Mouse (Mus musculus) left cerebral cortex, adult 11 months (tissue): Measurements from ENCODE around the gene Pgrmc2.

ENCODE experiments used
- DNase-seq: peaks from one replicate; pipeline ENCODE4 v3.0.0; 2022; ENCODE audit warnings: low spot score

Pgrmc2 gene

DNA sequence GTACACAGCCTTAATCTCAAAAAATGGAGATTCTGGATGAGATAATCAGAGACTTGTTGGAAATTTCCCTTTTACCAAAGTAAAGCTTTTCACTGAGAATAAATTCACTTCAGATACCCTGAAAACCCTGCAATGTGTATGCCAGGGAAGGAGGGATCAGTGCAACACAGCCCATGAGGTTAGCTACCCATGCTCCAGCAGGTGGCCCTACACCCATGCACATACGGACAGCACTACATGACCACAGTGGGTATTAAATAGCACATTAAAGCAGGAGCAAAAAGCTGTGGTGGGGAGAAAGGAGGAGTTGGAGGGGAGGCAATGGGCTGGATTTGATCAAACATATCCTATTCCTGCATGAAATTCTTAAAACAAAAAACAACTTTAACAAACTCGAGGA lies 12.3 kb downstream of the Pgrmc2 start:
- no peak for DNase-seq

DNA sequence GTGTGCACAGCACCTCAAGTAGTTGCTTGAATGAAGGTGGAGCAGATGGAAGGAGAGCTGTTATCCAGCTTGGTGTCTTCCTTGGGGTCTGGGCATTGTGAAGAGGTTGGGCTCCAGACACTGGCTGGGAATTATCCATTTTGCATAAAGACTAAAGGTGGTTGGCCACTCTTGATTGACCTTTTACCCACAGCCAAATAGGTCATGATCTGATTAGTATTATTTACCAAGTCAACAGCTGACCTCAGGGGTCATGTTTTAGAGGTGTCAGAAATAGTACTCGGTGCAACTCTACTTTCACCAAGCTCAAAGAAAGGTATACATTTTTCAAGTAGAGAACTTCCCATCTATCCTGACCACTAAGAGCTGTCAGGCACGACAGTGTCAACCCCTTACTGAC lies 17.5 kb downstream of the Pgrmc2 start:
- no peak for DNase-seq

DNA sequence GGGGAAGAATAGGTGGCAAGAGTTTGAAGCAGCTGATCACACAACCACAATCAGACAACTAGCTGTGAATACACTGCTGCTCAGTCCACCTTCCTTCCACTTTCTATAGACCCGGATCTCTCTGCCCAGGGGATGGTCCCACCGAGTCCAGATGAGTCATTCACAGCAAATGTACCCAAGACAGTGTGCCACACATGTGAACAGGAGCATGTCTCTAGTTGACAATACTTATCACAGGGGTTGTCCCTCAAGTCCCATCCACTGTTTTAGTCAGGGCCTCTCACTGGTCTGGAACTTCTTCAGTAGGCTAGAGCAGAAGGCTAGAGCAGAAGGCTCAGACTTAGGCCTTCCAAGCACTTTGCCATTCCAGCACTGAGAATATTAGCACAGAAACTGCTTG lies 20.1 kb downstream of the Pgrmc2 start:
- DNase-seq, result no peak

DNA sequence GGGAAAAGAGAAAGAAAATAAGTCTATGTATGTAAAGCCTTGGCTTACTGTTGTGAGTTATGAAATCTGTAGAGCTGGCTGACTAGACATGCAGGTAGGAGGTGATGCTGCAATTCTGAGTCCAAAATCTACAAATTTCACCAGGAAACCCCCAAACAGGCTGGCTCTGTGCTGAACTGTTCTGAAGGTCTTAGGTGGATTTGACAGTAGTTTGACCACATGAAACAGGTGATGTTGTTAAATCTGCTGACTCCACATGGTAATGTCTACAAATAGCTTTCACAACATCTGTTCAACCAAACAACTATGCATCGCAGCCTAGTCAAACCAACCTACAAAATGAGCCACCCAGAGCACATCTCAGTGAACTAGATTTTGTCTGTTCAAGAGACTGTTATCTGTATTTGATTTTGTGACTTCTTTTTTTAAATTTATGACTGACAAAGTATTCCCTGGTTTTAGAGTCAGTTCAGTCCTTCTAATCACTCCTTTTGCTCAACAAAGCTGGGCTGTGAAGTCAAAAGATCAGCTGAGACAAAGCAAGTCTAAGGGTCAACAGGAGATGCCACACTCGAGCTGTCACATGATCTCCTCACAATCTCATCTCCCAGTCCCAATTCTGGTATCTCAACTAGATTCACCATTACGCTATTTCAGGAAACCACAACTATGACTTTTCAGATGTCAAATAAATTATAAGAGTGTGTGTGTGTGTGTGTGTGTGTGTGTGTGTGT lies 20.8 kb downstream of the Pgrmc2 start:
- DNase-seq, result no peak

DNA sequence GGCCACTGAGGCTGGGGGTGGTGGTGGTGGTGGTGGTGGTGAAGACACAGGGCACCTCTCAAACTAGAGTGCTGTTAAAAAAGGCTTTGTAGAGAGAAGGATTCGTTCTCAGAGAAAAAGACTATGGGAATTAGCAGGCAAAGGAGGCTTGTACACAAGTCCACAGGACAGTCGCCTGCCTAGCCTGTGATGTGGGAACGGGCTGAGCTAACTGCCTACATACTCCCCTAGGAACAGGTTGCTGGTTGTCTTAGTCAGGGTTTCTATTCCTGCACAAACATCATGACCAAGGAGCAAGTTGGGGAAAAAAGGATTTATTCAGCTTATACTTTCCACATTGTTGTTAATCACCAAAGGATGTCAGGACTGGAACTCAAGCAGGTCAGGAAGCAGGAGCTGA lies 23.6 kb downstream of the Pgrmc2 start:
- DNase-seq, result no peak

DNA sequence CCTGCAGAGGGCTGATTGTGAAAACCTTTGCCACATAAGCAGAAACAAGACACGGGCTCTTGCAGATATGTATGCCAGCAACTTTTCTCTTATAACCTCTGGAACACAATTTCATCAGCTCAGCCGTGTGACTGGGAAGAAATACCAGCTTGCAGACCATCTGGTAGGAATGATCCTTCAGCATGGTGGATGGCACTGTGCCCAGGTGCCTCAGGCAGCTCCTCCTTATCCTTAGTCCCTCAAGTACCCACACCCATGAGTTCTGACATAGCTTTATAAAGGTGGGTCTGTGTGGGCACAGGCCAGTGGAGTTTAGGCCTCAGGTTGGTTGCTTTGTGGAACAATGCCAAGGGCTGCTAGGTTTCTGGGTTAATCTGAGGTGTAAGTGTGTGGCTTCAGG lies 24.5 kb downstream of the Pgrmc2 start:
- peak; percentile 50 for DNase-seq

DNA sequence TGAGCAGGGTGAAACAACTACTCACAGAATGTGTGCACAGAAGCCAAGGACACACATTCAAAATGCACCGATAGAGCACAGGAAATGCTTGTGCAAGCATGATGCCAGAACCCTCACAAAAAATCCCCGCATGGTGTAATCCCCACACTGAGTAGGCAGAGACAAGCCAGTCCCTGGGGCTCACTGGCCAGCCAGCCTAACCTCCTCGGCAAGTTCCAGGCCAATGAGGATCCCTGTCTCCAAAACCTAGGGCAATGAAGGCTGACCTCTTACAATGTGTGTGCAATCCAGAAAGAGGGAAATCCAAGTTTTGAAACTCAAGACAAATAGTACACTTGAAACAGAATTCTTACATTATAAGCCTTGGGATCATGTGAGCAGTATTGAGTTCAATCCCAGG lies 29.5 kb downstream of the Pgrmc2 start:
- DNase-seq, result no peak

DNA sequence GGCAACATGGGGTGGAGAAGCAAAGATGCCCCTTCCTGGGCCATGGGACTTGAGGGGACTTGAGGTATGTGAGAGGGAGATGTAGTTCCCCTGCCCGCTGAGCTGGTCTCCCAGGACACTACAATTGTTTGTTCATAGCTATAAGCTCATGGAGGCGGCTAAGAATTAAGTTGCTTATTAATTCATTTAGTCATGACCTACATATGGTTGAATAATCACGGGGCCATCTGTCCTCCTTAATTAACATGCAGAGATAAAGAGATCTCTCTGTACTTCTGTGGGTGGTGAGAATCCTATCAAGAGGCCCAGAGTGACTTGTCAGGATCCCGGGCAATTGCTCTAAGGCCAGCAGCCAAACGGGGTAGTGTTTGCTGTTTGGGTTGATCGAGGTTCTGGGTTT lies 35.0 kb downstream of the Pgrmc2 start:
- no peak for DNase-seq

DNA sequence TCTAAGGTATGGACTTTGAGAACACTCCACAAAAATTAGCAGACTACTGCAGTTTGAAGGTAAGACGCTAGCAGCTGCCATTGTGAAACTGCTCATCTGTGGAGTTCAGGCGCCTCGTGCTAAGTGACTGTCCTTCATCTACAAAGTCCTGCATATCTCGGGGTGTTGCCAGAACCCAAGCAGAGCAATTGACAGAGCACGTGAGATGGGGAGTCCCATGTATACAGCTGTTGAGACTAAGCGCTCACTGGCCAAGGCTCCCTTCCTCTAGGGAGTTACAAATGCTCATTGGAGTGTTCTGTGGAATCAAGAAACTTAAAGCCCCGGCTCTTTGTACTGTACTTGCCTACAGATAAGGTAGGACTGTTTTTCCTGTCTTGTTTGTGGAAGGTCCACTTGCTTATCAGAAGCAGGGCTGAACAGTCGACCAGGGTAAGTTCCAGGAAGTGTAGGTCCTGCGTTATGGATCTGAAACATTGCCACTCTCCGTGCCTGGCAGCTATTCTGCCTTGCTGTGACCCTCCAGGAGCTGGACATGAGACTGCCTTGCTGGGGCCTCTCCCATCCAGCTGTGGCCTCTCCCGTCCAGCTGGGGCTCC lies 39.0 kb downstream of the Pgrmc2 start:
- DNase-seq, result no peak

DNA sequence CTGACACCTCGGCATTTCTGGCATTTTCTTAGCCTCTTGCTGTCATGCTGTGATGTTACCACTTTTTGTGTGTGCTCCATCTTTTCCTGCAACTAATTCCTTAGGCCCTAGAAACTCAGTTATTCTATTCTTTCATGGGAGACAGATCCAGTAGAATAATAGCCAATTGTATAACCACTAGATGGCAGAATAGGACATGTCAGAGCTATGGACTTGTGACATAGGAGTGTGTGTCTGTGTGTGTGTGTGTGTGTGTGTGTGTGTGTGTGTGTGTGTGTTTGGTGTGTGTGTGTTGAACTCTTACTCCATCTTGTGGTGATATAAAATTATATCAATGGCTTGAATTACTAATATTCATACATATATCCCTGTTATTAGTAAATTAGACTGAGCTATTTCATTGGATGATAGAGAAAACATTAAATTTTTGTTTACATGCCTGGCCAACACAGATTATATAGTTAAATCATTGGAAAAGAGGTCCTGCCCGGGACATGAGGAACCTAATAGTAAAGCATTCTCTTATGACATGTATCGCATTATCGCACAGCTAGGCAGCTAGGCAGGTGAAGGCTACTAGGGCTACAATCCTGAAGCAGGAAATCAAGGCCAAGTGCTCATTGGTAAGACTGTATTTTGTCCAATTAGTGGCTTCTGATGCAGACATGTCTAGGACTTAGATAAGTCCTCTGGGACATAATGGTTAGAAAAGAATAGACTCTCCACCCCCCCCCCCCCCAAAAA lies 40.5 kb downstream of the Pgrmc2 start:
- peak; percentile 38 for DNase-seq

DNA sequence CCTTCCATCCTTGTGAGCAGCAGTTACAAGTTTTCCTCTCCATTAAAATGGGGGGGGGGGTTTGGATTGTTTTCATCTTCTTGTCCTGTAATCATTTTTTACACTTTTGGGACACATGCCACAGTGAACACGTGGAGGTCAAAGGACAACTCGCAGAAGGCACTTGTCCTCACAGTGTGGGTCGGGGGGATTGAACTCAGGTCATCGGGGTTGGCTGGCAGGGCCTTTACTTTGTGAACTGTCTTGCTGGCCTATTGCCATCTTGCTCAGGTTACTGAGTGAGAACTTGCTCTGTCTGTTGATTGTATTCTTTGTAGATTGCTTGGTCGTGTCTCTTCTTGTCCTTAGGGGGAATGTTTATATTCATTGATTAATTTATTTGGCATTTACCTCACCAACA lies 41.6 kb downstream of the Pgrmc2 start:
- no peak for DNase-seq

DNA sequence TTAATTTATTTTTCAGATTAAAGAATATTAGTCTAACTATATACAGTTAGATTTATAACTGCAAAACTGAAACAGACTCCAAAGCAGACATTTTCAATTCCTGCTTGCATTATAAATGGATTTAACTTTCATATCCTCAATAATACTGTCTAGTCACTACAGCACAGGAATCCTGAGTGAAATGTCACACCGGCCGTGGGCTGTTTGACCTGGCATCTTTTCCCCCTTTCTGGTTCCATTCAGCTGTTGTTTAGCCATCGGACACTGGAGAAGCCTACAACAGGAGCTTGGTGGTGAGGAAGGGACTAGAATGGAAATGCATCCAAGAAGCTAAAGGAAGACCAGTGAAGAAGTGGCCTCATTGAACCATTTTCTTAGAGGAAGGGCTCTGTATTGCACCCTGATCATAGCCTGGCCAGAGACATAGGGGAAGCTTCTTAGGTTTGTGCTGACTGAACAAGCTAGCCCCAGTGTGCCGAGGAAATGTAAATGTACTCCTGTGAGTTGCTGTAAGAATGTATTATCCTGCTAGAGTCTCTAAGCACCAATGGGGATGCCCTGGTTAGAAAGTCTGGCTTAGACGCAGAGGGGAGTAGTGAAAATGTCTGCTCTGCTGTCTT lies 44.4 kb downstream of the Pgrmc2 start:
- no peak for DNase-seq

DNA sequence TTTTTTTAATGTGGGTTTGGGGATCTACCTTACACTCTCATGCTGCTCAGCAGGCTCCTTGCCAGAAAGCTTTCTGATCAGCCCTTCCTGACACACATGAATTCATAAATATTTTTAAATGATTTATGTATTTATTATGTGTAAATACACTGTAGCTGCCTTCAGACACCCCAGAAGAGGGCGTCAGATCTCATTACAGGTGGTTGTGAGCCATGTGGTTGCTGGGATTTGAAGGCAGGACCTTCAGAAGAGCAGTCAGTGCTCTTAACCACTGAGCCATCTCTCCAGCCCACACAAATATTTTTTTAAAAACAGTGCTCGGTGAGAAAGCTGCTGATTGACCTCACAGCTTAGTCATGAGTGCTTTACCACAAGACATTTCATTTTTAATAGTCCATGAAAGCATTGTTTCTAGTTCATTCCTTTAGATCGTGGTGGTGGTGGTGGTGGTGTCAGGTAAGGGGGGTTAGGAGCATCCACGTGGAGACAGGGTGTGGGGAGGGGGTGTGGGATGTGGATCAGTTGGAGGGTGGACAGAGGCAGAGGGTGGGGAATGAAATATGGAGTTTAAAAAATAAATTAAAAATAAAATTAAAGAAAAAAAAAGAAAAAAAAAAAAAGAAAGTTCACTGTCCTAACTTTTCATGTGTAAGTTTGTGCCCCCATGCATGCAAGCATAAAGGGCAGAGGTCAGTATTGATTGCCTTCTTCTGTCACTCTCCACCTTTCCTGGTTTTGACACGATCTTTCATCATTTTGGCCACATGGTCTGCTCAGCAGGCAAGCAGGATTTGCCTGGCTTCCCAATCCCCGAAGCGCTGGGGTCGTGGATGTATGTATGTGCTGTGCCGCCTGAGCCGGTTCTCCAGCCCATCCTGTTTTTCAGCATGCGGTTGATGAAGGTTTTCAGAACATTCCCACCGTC lies 51.3 kb downstream of the Pgrmc2 start:
- no peak for DNase-seq

DNA sequence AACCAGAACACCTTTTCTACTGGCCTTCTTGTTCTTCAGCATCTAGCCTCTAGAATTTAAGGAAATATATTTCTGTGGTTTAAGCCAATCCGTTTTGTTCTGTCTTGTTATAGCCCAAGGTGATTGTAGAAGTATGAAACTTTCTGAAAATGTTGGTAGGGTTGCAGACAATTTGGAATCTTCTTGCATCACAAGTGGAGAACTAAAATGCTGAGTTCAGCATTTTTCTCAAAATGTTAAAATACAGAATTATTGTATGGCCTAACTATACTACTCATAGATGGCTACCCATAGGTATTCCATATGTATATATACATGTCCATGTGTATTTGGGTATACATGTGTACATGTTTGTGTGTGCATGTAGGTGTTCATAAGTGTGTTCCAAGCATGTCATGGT lies 52.1 kb downstream of the Pgrmc2 start:
- no peak for DNase-seq

DNA sequence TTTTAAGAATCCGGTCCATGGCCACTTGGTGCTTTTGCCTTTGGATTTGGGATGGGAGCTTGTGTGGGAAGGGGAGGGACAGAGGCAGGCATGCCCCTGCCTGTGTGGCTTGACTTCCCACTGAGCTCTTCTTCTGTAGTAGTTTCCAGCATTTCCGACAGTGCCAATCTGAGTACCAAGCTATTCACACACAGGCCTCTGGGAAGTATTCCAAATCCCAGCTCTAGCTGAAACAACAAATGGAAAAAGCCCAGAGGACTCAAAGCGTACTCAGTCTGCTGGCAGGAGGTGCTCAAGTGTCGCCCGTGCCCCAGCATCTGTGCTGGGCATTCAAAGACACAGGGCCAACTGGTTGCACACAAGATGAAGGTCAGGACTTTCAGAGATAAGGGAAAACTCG lies 60.9 kb downstream of the Pgrmc2 start:
- peak; percentile 42 for DNase-seq

DNA sequence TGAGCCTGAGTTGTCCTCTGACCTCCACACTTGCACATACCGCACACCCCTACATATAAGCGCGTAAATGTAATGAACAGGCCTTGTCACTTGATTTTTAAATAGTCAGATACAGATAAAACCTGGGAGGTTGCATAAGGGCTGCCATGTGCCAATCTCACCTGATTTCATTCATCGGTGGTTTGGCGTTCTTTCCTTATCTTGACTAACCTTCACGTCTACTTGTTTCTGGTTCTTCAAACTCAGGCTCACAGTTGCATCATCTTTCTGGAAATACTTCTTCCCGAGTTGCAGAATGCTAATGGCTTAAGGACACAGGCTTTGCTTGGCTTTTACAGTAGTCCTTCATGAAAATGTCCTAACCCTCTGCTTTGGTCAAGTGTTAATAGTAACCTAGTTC lies 62.2 kb downstream of the Pgrmc2 start:
- DNase-seq, result no peak

DNA sequence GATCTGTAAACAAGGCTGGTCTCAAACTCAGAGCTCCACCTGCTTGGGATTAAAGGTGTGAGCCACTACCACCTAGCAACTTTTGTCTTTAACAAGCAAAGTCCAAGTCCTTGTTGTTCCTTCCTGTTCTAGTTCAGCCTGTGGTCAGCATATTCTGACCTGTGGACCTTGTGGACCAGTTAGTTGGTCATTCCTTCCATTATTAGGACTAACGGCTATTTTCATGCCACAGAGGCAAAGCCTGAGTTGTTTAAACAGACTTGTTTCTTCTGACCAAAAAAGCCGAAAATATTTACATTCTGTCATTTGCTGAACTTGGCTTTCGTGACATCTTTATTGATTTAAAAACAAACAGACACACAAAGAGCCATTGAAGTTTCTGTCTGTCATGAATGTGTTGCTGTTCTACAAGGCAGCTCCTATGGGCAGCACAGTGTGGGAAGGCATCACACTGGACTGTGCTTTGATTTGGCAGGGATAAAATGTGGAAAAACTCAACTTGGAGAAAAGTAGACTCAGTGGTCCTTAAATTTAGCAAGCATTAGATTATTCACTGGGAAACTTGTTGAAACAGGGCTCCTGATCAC lies 64.7 kb downstream of the Pgrmc2 start:
- DNase-seq, result no peak
